Mouse (Mus musculus): ENCODE results near the gene Vmn2r37. TPM values are rescaled to one million over a fixed set of nuclear protein-coding genes. Genes with fewer than 3 reads are reported as not detected.
"Not testable (repeated sequence)": the region's sequence is repeated elsewhere in the genome, so short reads cannot be mapped to it uniquely, and the experiment has no call there.

The Vmn2r37 gene
- total RNA-seq (2021) (not detected), polyA plus RNA-seq (2012; rRNA removed) (not detected in 2 replicates)
- long read RNA-seq = 0 reads

GRCm38 (mm10) chr7:9223553-9223952 lies at the start of gene Vmn2r37:
Vmn2r37 (minus strand) TSS chr7:9223653.
- H3K27ac ChIP-seq; H3K4me3 ChIP-seq; H3K79me2 ChIP-seq (replicated peaks; ENCODE audit: control insufficient read depth, insufficient read depth, low read length); DNase-seq; H3K9ac ChIP-seq (ENCODE audit: low read depth, low read length); H3K4me1 ChIP-seq (ENCODE audit: control insufficient read depth, insufficient read depth, low read length); intact Hi-C loops (cut with DNase I); H3K27me3 ChIP-seq (ENCODE audit: control insufficient read depth, insufficient read depth, low read length); H3K36me3 ChIP-seq (ENCODE audit: control insufficient read depth, insufficient read depth, low read length): not testable (repeated sequence)
- WGBS = 33% methylated on average over 2 of the region's 2 CpGs

Other genes with a start within 250 kb of the Vmn2r37 start
- not detected for gene Vmn2r39, start 192.9 kb downstream of the Vmn2r37 start, total RNA-seq (2021)
- gene Vmn2r39, start 192.9 kb downstream of the Vmn2r37 start, polyA plus RNA-seq (2012; rRNA removed) = not detected in 2 replicates
- gene Vmn2r38, start 125.8 kb downstream of the Vmn2r37 start, total RNA-seq (2021) = not detected
- not detected in 2 replicates for gene Vmn2r38, start 125.8 kb downstream of the Vmn2r37 start, polyA plus RNA-seq (2012; rRNA removed)